In genomic region chr8:128042877-128043276, GRCm38 (mm10) we compare ENCODE assay signal across 16 mouse cellular contexts.
"Had no signal": no experiment of that assay in that cellular context is flagged by ENCODE, and none has a peak within 500 bp of the region (broad histone marks: within the 10 kb centered on the region; RNA-seq: fewer than 3 reads in every experiment).

No protein-coding gene starts in this region.

- H3K9ac ChIP-seq: lung, embryonic 15.5 days; midbrain, embryonic 13.5 days; midbrain, embryonic 15.5 days; neural tube, embryonic 12.5 days had no signal

- ATAC-seq: lung, postnatal 0 days; midbrain, embryonic 13.5 days; midbrain, embryonic 15.5 days had no signal

- H3K27ac ChIP-seq: lung, embryonic 15.5 days; macrophage; midbrain, embryonic 13.5 days; midbrain, embryonic 15.5 days; neural tube, embryonic 12.5 days had no signal

- H3K27me3 ChIP-seq: lung, embryonic 15.5 days; megakaryocyte, embryonic 14.5 days; midbrain, embryonic 13.5 days; midbrain, embryonic 15.5 days; neural tube, embryonic 12.5 days had no signal

- H3K36me3 ChIP-seq: lung, embryonic 15.5 days; midbrain, embryonic 13.5 days; midbrain, embryonic 15.5 days; neural tube, embryonic 12.5 days had no signal

- H3K4me3 ChIP-seq: lung, embryonic 15.5 days; megakaryocyte, embryonic 14.5 days; midbrain, embryonic 13.5 days; midbrain, embryonic 15.5 days; neural tube, embryonic 12.5 days had no signal

- DNase-seq: lung, adult 2 months; lung, postnatal 14 days; lung, postnatal 36 days; right cerebral cortex, postnatal 14 days; right cerebral cortex, postnatal 4 days; spleen, adult 18-20 months; thymus, adult 18-20 months; thymus, postnatal 14 days; thymus, postnatal 36 days had no signal

- H3K4me1 ChIP-seq: lung, embryonic 15.5 days; megakaryocyte, embryonic 14.5 days; midbrain, embryonic 15.5 days; neural tube, embryonic 12.5 days had no signal
